Mouse (Mus musculus): ENCODE results near the gene Ambra1. TPM values are rescaled to one million over a fixed set of nuclear protein-coding genes. Genes with fewer than 3 reads are reported as not detected.

Ambra1 gene
- polyA plus RNA-seq, 1 experiment from 2014 or later, result 7.3 TPM

DNA sequence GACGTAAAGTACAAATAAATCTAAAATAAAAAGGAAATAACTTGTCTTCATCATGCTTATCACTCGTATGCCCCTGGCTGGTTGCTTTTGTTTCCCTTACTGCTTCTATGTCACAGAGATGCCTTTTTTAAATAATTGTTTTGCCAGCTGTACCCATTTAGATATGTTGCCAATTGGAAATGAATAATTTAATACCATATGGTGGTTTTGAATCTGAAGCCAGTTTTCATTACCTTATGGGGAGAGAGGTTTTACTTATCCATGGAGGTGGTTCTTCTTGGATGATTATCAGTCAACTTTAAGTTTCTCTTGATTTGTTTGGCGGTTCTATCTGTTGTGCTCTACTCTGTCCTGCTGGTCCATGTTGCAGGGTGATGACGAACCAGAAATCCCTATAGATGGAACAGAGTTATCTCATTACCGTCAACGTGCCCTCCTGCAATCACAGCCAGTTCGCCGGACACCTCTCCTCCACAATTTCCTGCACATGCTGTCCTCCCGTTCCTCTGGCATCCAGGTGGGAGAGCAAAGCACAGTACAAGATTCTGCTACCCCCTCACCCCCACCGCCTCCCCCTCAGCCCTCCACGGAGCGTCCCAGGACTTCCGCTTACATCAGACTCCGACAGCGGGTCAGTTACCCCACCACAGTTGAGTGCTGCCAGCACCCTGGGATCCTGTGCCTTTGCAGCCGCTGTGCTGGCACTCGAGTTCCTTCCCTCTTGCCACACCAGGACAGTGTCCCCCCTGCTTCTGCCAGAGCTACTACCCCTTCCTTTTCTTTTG, 42.2 kb downstream of the Ambra1 start:
- TF ChIP-seq EP300 (IDR thresholded peaks at IDR 0.05) (no peak), CTCF (IDR thresholded peaks at IDR 0.05) (no peak)
- no peak overlapping the region for H3K27ac ChIP-seq (ENCODE audit: low read length)
- 92% methylated on average over 17 of the region's 17 CpGs for WGBS
- no peaks in the 10 kb centered on the region for H3K4me1 ChIP-seq (ENCODE audit: insufficient read depth, low read depth, low read length)
- H3K27me3 ChIP-seq (replicated peaks; ENCODE audit: insufficient read depth, low read length), result no peaks in the 10 kb centered on the region
- no peak overlapping the region for H3K9ac ChIP-seq (replicated peaks; ENCODE audit: low read depth)
- no peak overlapping the region for H3K4me3 ChIP-seq (ENCODE audit: low read depth, low read length)
- H3K36me3 ChIP-seq (ENCODE audit: insufficient read depth, low read length), result peaks cover 23% of the 10 kb centered on the region
- no peak overlapping the region for H3K4me2 ChIP-seq (replicated peaks; ENCODE audit: low read depth, low read length)
- DNase-seq (ENCODE audit: low spot score) (no peak), ATAC-seq (no peak)
- no peaks in the 10 kb centered on the region for H3K9me3 ChIP-seq (ENCODE audit: low read length)

GRCm38 (mm10) chr2:91773309-91773708, 43.4 kb downstream of the Ambra1 start:
- no peaks in the 10 kb centered on the region for H3K4me1 ChIP-seq (ENCODE audit: insufficient read depth, low read depth, low read length)
- no peaks in the 10 kb centered on the region for H3K9me3 ChIP-seq (ENCODE audit: low read length)
- no peak overlapping the region for H3K4me3 ChIP-seq (ENCODE audit: low read depth, low read length)
- H3K9ac ChIP-seq (replicated peaks; ENCODE audit: low read depth), result no peak overlapping the region
- DNase-seq (ENCODE audit: low spot score) (no peak), ATAC-seq (no peak)
- 93% methylated on average over 7 of the region's 7 CpGs for WGBS
- TF ChIP-seq CTCF (IDR thresholded peaks at IDR 0.05), result no peak
- no peak for TF ChIP-seq EP300 (IDR thresholded peaks at IDR 0.05)
- H3K36me3 ChIP-seq (ENCODE audit: insufficient read depth, low read length), result peaks cover 23% of the 10 kb centered on the region
- no peak overlapping the region for H3K4me2 ChIP-seq (replicated peaks; ENCODE audit: low read depth, low read length)
- H3K27ac ChIP-seq (ENCODE audit: low read length), result no peak overlapping the region
- no peaks in the 10 kb centered on the region for H3K27me3 ChIP-seq (replicated peaks; ENCODE audit: insufficient read depth, low read length)

DNA sequence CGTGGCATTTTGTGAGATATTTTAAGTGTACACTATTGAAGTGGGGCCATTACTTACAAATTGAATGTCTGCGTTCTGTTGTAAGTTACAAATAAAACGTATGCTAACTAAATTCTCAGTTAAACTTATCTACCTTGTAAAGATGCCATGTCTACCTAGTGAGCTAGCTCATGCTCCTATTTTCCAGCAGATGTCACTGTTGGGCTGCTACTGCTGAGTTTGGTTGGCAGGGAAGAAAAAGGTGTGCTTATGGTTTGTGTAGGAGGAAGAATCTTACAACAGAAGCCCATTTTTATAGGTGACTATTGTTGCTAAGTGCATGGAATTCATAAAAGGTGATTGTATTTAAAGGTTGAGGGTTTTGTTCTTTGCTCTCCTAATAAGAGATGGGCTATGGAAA, 49.2 kb downstream of the Ambra1 start:
- no peak overlapping the region for H3K4me2 ChIP-seq (replicated peaks; ENCODE audit: low read depth, low read length)
- no peaks in the 10 kb centered on the region for H3K4me1 ChIP-seq (ENCODE audit: insufficient read depth, low read depth, low read length)
- no peaks in the 10 kb centered on the region for H3K9me3 ChIP-seq (ENCODE audit: low read length)
- no peaks in the 10 kb centered on the region for H3K36me3 ChIP-seq (ENCODE audit: insufficient read depth, low read length)
- 67% methylated on average over 3 of the region's 3 CpGs for WGBS
- ATAC-seq (no peak), DNase-seq (ENCODE audit: low spot score) (peak; percentile 61)
- H3K27ac ChIP-seq (ENCODE audit: low read length), result no peak overlapping the region
- H3K9ac ChIP-seq (replicated peaks; ENCODE audit: low read depth), result no peak overlapping the region
- H3K27me3 ChIP-seq (replicated peaks; ENCODE audit: insufficient read depth, low read length), result no peaks in the 10 kb centered on the region
- TF ChIP-seq CTCF (IDR thresholded peaks at IDR 0.05) (peak; percentile 86), EP300 (IDR thresholded peaks at IDR 0.05) (no peak)
- H3K4me3 ChIP-seq (ENCODE audit: low read depth, low read length), result no peak overlapping the region

GRCm38 (mm10) chr2:91791621-91792020, 61.7 kb downstream of the Ambra1 start:
- ATAC-seq (no peak), DNase-seq (ENCODE audit: low spot score) (no peak)
- H3K4me3 ChIP-seq (ENCODE audit: low read depth, low read length), result no peak overlapping the region
- no peaks in the 10 kb centered on the region for H3K27me3 ChIP-seq (replicated peaks; ENCODE audit: insufficient read depth, low read length)
- H3K4me2 ChIP-seq (replicated peaks; ENCODE audit: low read depth, low read length), result no peak overlapping the region
- TF ChIP-seq CTCF (IDR thresholded peaks at IDR 0.05), result no peak
- no peak for TF ChIP-seq EP300 (IDR thresholded peaks at IDR 0.05)
- no peaks in the 10 kb centered on the region for H3K4me1 ChIP-seq (ENCODE audit: insufficient read depth, low read depth, low read length)
- H3K36me3 ChIP-seq (ENCODE audit: insufficient read depth, low read length), result no peaks in the 10 kb centered on the region
- H3K9me3 ChIP-seq (ENCODE audit: low read length), result no peaks in the 10 kb centered on the region
- H3K27ac ChIP-seq (ENCODE audit: low read length), result no peak overlapping the region
- H3K9ac ChIP-seq (replicated peaks; ENCODE audit: low read depth), result no peak overlapping the region
- WGBS, result 22% methylated on average over 2 of the region's 2 CpGs

GRCm38 (mm10) chr2:91792346-91792745, 62.4 kb downstream of the Ambra1 start:
- no peaks in the 10 kb centered on the region for H3K9me3 ChIP-seq (ENCODE audit: low read length)
- TF ChIP-seq EP300 (IDR thresholded peaks at IDR 0.05), result no peak
- no peak for TF ChIP-seq CTCF (IDR thresholded peaks at IDR 0.05)
- H3K4me3 ChIP-seq (ENCODE audit: low read depth, low read length), result no peak overlapping the region
- H3K9ac ChIP-seq (replicated peaks; ENCODE audit: low read depth), result no peak overlapping the region
- WGBS, result 62% methylated on average over 1 of the region's 1 CpGs
- no peaks in the 10 kb centered on the region for H3K4me1 ChIP-seq (ENCODE audit: insufficient read depth, low read depth, low read length)
- ATAC-seq, result no peak
- H3K27ac ChIP-seq (ENCODE audit: low read length), result no peak overlapping the region
- no peaks in the 10 kb centered on the region for H3K27me3 ChIP-seq (replicated peaks; ENCODE audit: insufficient read depth, low read length)
- no peak for DNase-seq (ENCODE audit: low spot score)
- H3K36me3 ChIP-seq (ENCODE audit: insufficient read depth, low read length), result no peaks in the 10 kb centered on the region
- H3K4me2 ChIP-seq (replicated peaks; ENCODE audit: low read depth, low read length), result no peak overlapping the region

DNA sequence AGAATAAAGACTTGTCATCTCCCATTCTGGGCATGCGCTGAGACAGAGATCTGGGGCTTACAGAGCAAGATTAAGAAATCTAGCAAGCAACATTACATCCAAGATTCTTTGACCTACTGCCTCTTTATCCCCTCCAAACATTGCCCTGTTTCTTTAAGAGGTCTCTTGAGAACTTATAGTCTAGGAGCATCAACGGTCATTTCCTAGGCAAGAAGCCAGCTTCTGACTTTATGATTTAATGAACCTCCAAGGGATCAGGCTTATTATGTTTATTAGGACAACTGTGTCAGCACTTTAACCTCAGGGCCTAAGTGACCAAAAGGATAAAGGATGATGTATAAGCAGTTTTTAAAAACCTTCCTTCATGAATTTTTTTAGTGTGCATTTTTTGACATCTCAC, 64.5 kb downstream of the Ambra1 start:
- no peak for ATAC-seq
- WGBS, result 35% methylated on average over 2 of the region's 2 CpGs

More for the DNA sequence above, 64.5 kb downstream of the Ambra1 start:
- Histone ChIP-seq H3K9me3 (ENCODE audit: low read length) (no peaks in the 10 kb centered on the region), H3K4me3 (ENCODE audit: low read depth, low read length) (no peak overlapping the region), H3K4me1 (ENCODE audit: insufficient read depth, low read depth, low read length) (no peaks in the 10 kb centered on the region), H3K9ac (replicated peaks; ENCODE audit: low read depth) (no peak overlapping the region), H3K27me3 (replicated peaks; ENCODE audit: insufficient read depth, low read length) (no peaks in the 10 kb centered on the region), H3K27ac (ENCODE audit: low read length) (no peak overlapping the region), H3K36me3 (ENCODE audit: insufficient read depth, low read length) (no peaks in the 10 kb centered on the region), H3K4me2 (replicated peaks; ENCODE audit: low read depth, low read length) (no peak overlapping the region)
- DNase-seq (ENCODE audit: low spot score), result no peak
- no peak for TF ChIP-seq EP300 (IDR thresholded peaks at IDR 0.05)
- no peak for TF ChIP-seq CTCF (IDR thresholded peaks at IDR 0.05)

All from lung, postnatal 0 days (tissue).